Mouse (Mus musculus) spleen, adult 2 months (tissue): ENCODE results near the gene Atp6v0c.

ENCODE experiments used
- CTCF ChIP-seq: fragments of 200-500 bp; IDR thresholded peaks from 2 replicates; pipeline ENCODE4 v1.5.1; 2011; ENCODE audit warnings: mild to moderate bottlenecking, inconsistent platforms; ENCODE audit not compliant: insufficient read depth, insufficient read length, insufficient replicate concordance; ENCODE audit errors: extremely low read depth
- POLR2A ChIP-seq: fragments of 200-500 bp; IDR thresholded peaks from 2 replicates; pipeline ENCODE4 v1.6.1; 2011; ENCODE audit warnings: low read depth, low read length, inconsistent platforms

DNA sequence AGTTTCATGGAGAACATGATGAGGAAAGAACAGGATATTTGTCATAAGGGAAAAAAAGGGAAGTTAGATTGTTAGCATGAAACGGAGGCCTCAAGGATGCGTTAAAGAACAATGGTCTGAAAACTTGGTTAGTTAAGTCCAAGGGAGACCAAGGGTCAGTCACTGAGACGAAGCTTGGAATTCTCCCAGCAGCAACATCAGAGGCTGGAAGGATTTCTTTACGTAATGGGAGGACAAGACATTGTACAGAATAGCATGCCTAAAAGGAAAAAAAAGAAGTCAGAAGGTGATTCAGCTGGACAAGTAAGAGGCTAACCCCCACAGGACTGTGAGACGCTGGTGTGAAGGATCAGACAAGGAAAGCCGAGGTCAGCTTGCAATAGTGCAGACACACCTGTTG, 2.4 kb downstream of the Atp6v0c start:
- TF ChIP-seq CTCF (no peak), POLR2A (no peak)
